Mouse (Mus musculus): ENCODE measurements at regions not wholly inside any gene's neighbourhood (a gene's known extent, or its start where the extent isn't known, plus 50 kb on each side); places are given as distances from the start of the nearest gene placed in this dataset.
A peak's percentile ranks its signal among the peaks of the same experiment; 100 is the strongest.

DNA sequence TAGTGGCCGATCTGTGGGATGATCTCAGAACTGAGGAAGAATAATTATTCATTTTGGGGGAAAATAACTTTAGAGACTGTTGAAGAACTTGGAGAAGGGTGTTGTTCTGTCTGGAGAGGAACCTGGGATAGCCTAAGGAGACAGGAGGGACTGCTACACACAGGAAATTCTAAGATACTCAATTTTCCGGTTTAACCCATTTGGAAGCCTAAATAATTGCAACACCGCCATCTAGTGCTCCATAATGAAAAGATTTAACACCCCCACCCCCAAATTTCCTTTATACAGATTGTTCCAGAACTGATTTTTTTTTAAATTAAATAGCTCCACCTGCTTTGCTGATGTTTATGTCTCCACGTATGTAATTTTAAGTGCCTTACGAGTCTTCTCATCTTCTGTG lies 157.2 kb upstream of the Adgra3 start:
- TF ChIP-seq CTCF (IDR thresholded peaks at IDR 0.05; ENCODE audit: low read depth) (peak; percentile 68), EP300 (optimal IDR thresholded peaks at IDR 0.05) (no peak)
